Comparison of ENCODE assay signal across 15 mouse cellular contexts in the genomic region with DNA sequence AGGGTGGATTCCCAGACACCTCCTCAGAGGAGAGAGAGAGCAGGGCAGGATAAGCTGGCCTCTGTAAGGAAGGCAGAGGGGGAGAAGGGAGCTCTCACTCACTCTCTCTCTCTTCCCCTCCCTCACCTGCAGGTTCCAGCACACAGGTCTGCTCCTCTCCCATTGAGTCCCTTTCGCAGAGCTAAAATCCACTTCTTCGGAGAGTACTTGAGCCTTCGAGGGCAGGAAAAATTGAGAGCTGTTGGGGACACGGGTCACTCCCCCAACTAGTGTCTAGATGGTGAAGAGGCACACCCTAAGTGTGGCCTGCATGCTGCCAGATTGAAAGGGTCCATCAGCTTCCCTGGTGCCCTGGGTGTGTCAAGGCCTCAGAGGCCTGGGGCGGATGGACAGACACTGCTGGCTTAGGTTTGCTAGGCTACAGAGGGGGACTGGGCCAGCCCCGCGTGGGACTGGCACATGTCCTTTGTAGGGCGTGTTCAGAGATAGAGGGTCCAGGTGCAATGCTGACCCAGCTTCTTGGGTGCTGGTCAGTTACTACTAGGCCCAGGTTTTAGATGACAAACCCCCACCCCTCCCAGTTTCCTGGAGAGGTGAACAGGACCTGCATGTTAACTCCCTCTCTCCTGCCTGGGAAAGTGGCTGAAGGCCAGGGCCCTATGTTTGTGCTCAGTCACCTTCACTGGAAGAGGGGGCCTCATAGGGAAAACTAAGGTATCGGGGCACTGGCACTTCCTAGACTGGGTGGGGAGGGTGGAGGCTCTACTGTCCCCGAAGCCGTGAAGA. TPM values are rescaled to one million over a fixed set of nuclear protein-coding genes. Genes with fewer than 3 reads are reported as not detected.
DNase-seq lines count a peak whose midpoint lies in the region; ATAC-seq and TF ChIP-seq lines count a peak whose summit lies in the region.
"Had no signal": no experiment of that assay in that cellular context is flagged by ENCODE, and none has a peak within 500 bp of the region (broad histone marks: within the 10 kb centered on the region; RNA-seq: fewer than 3 reads in every experiment).

No protein-coding gene starts in this region.

- H3K27ac ChIP-seq in forebrain, embryonic 15.5 days (replicated peaks): peak overlapping the region; percentile 72; the same call in 1 of the 2 replicates
- no peak overlapping the region for H3K27ac ChIP-seq in forebrain, postnatal 0 days (ENCODE audit: low read depth, low read length)
- H3K27ac ChIP-seq in kidney, postnatal 0 days: peak overlapping the region; percentile 47
- peak overlapping the region; percentile 16; the same call in 1 of the 2 replicates for H3K27ac ChIP-seq in liver, embryonic 16.5 days (ENCODE audit: low read length)
- no peak overlapping the region for H3K27ac ChIP-seq in intestine, embryonic 16.5 days (ENCODE audit: low read length)
- H3K27ac ChIP-seq: gastrocnemius, adult 2 months had no signal

- no peak for ATAC-seq in forebrain, embryonic 15.5 days (replicated peaks)
- no peak for ATAC-seq in forebrain, postnatal 0 days
- ATAC-seq in kidney, postnatal 0 days (replicated peaks; ENCODE audit: low FRiP score, low read depth): peak; percentile 11; the same call in 1 of the 2 replicates
- no peak for ATAC-seq in liver, embryonic 16.5 days (ENCODE audit: low read depth)
- ATAC-seq in intestine, embryonic 16.5 days: no peak
- ATAC-seq: inflammation-experienced regulatory T-cells, adult 6 months had no signal

- DNase-seq in forebrain, postnatal 0 days: no peak
- DNase-seq in kidney, postnatal 0 days (ENCODE audit: low spot score): no peak
- DNase-seq in kidney, postnatal 4 days: no peak
- no peak for DNase-seq in frontal cortex, postnatal 36 days (ENCODE audit: low spot score in 2 of 2)
- DNase-seq: gastrocnemius, adult 2 months; thymus, postnatal 4 days had no signal

- H3K4me1 ChIP-seq in forebrain, embryonic 15.5 days: peaks cover 20% of the 10 kb centered on the region
- H3K4me1 ChIP-seq in forebrain, postnatal 0 days (ENCODE audit: insufficient read depth): no peaks in the 10 kb centered on the region
- H3K4me1 ChIP-seq in kidney, postnatal 0 days (replicated peaks; ENCODE audit: insufficient read depth, low read length): peaks cover 21% of the 10 kb centered on the region; the same call in 1 of the 2 replicates
- H3K4me1 ChIP-seq in E14TG2a.4 (replicated peaks; ENCODE audit: low read depth, low read length): peaks cover 30% of the 10 kb centered on the region
- H3K4me1 ChIP-seq in liver, embryonic 16.5 days (ENCODE audit: control insufficient read depth, low read depth, low read length): peaks cover 5% of the 10 kb centered on the region; the same call in 1 of the 2 replicates
- H3K4me1 ChIP-seq in intestine, embryonic 16.5 days (ENCODE audit: control insufficient read depth, insufficient read depth, low read length): no peaks in the 10 kb centered on the region

- no peak for TF ChIP-seq CTCF in forebrain, postnatal 0 days (IDR thresholded peaks at IDR 0.05; ENCODE audit: low read depth)
- TF ChIP-seq CTCF in kidney, postnatal 0 days (IDR thresholded peaks at IDR 0.05; ENCODE audit: low read depth): no peak
- no peak for TF ChIP-seq CTCF in E14TG2a.4 (conservative IDR thresholded peaks at IDR 0.05; ENCODE audit: low read length)

- H3K36me3 ChIP-seq in forebrain, embryonic 15.5 days: peaks cover 53% of the 10 kb centered on the region
- H3K36me3 ChIP-seq in forebrain, postnatal 0 days (ENCODE audit: insufficient read depth): peaks cover 56% of the 10 kb centered on the region
- H3K36me3 ChIP-seq in kidney, postnatal 0 days (ENCODE audit: insufficient read depth, low read length): peaks cover 14% of the 10 kb centered on the region; the same call in 1 of the 2 replicates
- H3K36me3 ChIP-seq in E14TG2a.4 (ENCODE audit: insufficient read depth, low read length): no peaks in the 10 kb centered on the region
- H3K36me3 ChIP-seq in liver, embryonic 16.5 days (ENCODE audit: control insufficient read depth, insufficient read depth): peaks cover 47% of the 10 kb centered on the region
- H3K36me3 ChIP-seq in intestine, embryonic 16.5 days (ENCODE audit: control insufficient read depth, insufficient read depth, low read length): peaks cover 4% of the 10 kb centered on the region; the same call in 1 of the 2 replicates

- no peak overlapping the region for H3K4me2 ChIP-seq in forebrain, embryonic 15.5 days (replicated peaks)
- no peak overlapping the region for H3K4me2 ChIP-seq in forebrain, postnatal 0 days (ENCODE audit: low read depth)
- H3K4me2 ChIP-seq in kidney, postnatal 0 days (ENCODE audit: low read length): no peak overlapping the region
- H3K4me2 ChIP-seq in liver, embryonic 16.5 days (ENCODE audit: low read depth, low read length): no peak overlapping the region
- H3K4me2 ChIP-seq in intestine, embryonic 16.5 days (ENCODE audit: low read depth, low read length): no peak overlapping the region
- H3K4me2 ChIP-seq: heart, embryonic 11.5 days had no signal

- H3K4me3 ChIP-seq in forebrain, embryonic 15.5 days: no peak overlapping the region
- no peak overlapping the region for H3K4me3 ChIP-seq in forebrain, postnatal 0 days (ENCODE audit: low read depth, low read length)
- H3K4me3 ChIP-seq in kidney, postnatal 0 days (replicated peaks; ENCODE audit: low read depth, low read length): no peak overlapping the region
- peak overlapping the region; percentile 71 for H3K4me3 ChIP-seq in E14TG2a.4 (replicated peaks; ENCODE audit: low read length)
- no peak overlapping the region for H3K4me3 ChIP-seq in liver, embryonic 16.5 days (ENCODE audit: low read depth, low read length)
- H3K4me3 ChIP-seq in intestine, embryonic 16.5 days (ENCODE audit: low read length): no peak overlapping the region
- H3K4me3 ChIP-seq: erythroblast, embryonic 14.5 days; gastrocnemius, adult 2 months had no signal

- H3K27me3 ChIP-seq in forebrain, embryonic 15.5 days: no peaks in the 10 kb centered on the region
- no peaks in the 10 kb centered on the region for H3K27me3 ChIP-seq in forebrain, postnatal 0 days (ENCODE audit: insufficient read depth, low read length)
- H3K27me3 ChIP-seq in kidney, postnatal 0 days (ENCODE audit: insufficient read depth, low read length): no peaks in the 10 kb centered on the region
- H3K27me3 ChIP-seq in E14TG2a.4 (ENCODE audit: insufficient read depth, low read length): peaks cover 48% of the 10 kb centered on the region
- no peaks in the 10 kb centered on the region for H3K27me3 ChIP-seq in liver, embryonic 16.5 days (ENCODE audit: control insufficient read depth, insufficient read depth, low read depth, low read length)
- no peaks in the 10 kb centered on the region for H3K27me3 ChIP-seq in intestine, embryonic 16.5 days (replicated peaks; ENCODE audit: control insufficient read depth, insufficient read depth, low read length)

- WGBS in forebrain, embryonic 15.5 days: 92% methylated on average over 11 of the region's 11 CpGs
- 88% methylated on average over 11 of the region's 11 CpGs for WGBS in forebrain, postnatal 0 days
- 66% methylated on average over 11 of the region's 11 CpGs for WGBS in kidney, postnatal 0 days
- WGBS in liver, embryonic 16.5 days (ENCODE audit: insufficient replicate concordance): 79% methylated on average over 11 of the region's 11 CpGs
- 84% methylated on average over 11 of the region's 11 CpGs for WGBS in intestine, embryonic 16.5 days

- no peaks in the 10 kb centered on the region for H3K9me3 ChIP-seq in forebrain, embryonic 15.5 days
- H3K9me3 ChIP-seq in forebrain, postnatal 0 days (ENCODE audit: low read length): no peaks in the 10 kb centered on the region
- H3K9me3 ChIP-seq in kidney, postnatal 0 days (replicated peaks; ENCODE audit: low read length): no peaks in the 10 kb centered on the region
- H3K9me3 ChIP-seq in E14TG2a.4 (ENCODE audit: low read length): 0 out of 2 replicates have a peak, but pooled peaks cover 5% of the 10 kb centered on the region
- H3K9me3 ChIP-seq in liver, embryonic 16.5 days (replicated peaks; ENCODE audit: control insufficient read depth, low read length): no peaks in the 10 kb centered on the region
- no peaks in the 10 kb centered on the region for H3K9me3 ChIP-seq in intestine, embryonic 16.5 days (ENCODE audit: control insufficient read depth, low read length)

- H3K9ac ChIP-seq in forebrain, embryonic 15.5 days (replicated peaks): no peak overlapping the region
- no peak overlapping the region for H3K9ac ChIP-seq in forebrain, postnatal 0 days
- no peak overlapping the region for H3K9ac ChIP-seq in kidney, postnatal 0 days (ENCODE audit: low read depth, low read length)
- no peak overlapping the region for H3K9ac ChIP-seq in liver, embryonic 16.5 days (ENCODE audit: low read depth, low read length)
- no peak overlapping the region for H3K9ac ChIP-seq in intestine, embryonic 16.5 days (ENCODE audit: low read depth, low read length)

RNA-seq across cellular contexts. Expression of gene Pdk2, which starts 15.7 kb away (rescaled TPM):
- polyA plus RNA-seq in forebrain, embryonic 15.5 days (2015; fragmentation: Nextera tagmentation; extraction: Ambion mirVana): 26.4 and 27.3 TPM in 2 replicates
- total RNA-seq in forebrain, postnatal 0 days (2014; rRNA removed): 6.9 and 10.2 TPM in 2 replicates
- 31.9 and 38.1 TPM in 2 replicates for polyA plus RNA-seq in forebrain, postnatal 0 days (2015; fragmentation: Nextera tagmentation; extraction: Ambion mirVana)
- 94.5 and 94.7 TPM in 2 replicates for polyA plus RNA-seq in kidney, postnatal 0 days (2015; fragmentation: Nextera tagmentation; extraction: Ambion mirVana)
- polyA plus RNA-seq in liver, embryonic 16.5 days (2015; fragmentation: Nextera tagmentation; extraction: Ambion mirVana): 10.7 and 13.9 TPM in 2 replicates
- polyA plus RNA-seq in intestine, embryonic 16.5 days (2015; fragmentation: Nextera tagmentation; extraction: Ambion mirVana): 42.2 and 48.2 TPM in 2 replicates

RNA-seq across cellular contexts. Expression of gene Samd14, which starts 15.7 kb away (rescaled TPM):
- polyA plus RNA-seq in forebrain, embryonic 15.5 days (2015; fragmentation: Nextera tagmentation; extraction: Ambion mirVana): 120 and 123 TPM in 2 replicates
- 145 and 150 TPM in 2 replicates for total RNA-seq in forebrain, postnatal 0 days (2014; rRNA removed)
- polyA plus RNA-seq in forebrain, postnatal 0 days (2015; fragmentation: Nextera tagmentation; extraction: Ambion mirVana): 113 and 130 TPM in 2 replicates
- polyA plus RNA-seq in kidney, postnatal 0 days (2015; fragmentation: Nextera tagmentation; extraction: Ambion mirVana): 13.1 and 14.5 TPM in 2 replicates
- 27.2 and 34.7 TPM in 2 replicates for polyA plus RNA-seq in liver, embryonic 16.5 days (2015; fragmentation: Nextera tagmentation; extraction: Ambion mirVana)
- polyA plus RNA-seq in intestine, embryonic 16.5 days (2015; fragmentation: Nextera tagmentation; extraction: Ambion mirVana): 13.2 and 13.6 TPM in 2 replicates

RNA-seq across cellular contexts. Expression of gene Ppp1r9b, which starts 34.6 kb away (rescaled TPM):
- 23.0 and 23.9 TPM in 2 replicates for polyA plus RNA-seq in forebrain, embryonic 15.5 days (2015; fragmentation: Nextera tagmentation; extraction: Ambion mirVana)
- total RNA-seq in forebrain, postnatal 0 days (2014; rRNA removed): 184 and 202 TPM in 2 replicates
- polyA plus RNA-seq in forebrain, postnatal 0 days (2015; fragmentation: Nextera tagmentation; extraction: Ambion mirVana): 22.3 and 24.9 TPM in 2 replicates
- 10.3 and 10.6 TPM in 2 replicates for polyA plus RNA-seq in kidney, postnatal 0 days (2015; fragmentation: Nextera tagmentation; extraction: Ambion mirVana)
- 7.1 and 7.6 TPM in 2 replicates for polyA plus RNA-seq in liver, embryonic 16.5 days (2015; fragmentation: Nextera tagmentation; extraction: Ambion mirVana)
- 5.2 and 5.6 TPM in 2 replicates for polyA plus RNA-seq in intestine, embryonic 16.5 days (2015; fragmentation: Nextera tagmentation; extraction: Ambion mirVana)

RNA-seq across cellular contexts. Expression of gene Sgca, which starts 49.3 kb away (rescaled TPM):
- polyA plus RNA-seq in forebrain, embryonic 15.5 days (2015; fragmentation: Nextera tagmentation; extraction: Ambion mirVana): not detected in 2 replicates
- 0.15 TPM in 1 of 2 replicates, not detected in the other for total RNA-seq in forebrain, postnatal 0 days (2014; rRNA removed)
- 0.09 and 0.13 TPM in 2 replicates for polyA plus RNA-seq in forebrain, postnatal 0 days (2015; fragmentation: Nextera tagmentation; extraction: Ambion mirVana)
- 0.28 and 0.52 TPM in 2 replicates for polyA plus RNA-seq in kidney, postnatal 0 days (2015; fragmentation: Nextera tagmentation; extraction: Ambion mirVana)
- polyA plus RNA-seq in liver, embryonic 16.5 days (2015; fragmentation: Nextera tagmentation; extraction: Ambion mirVana): 0.86 and 0.96 TPM in 2 replicates
- polyA plus RNA-seq in intestine, embryonic 16.5 days (2015; fragmentation: Nextera tagmentation; extraction: Ambion mirVana): 0.26 and 0.36 TPM in 2 replicates
- total RNA-seq: megakaryocyte-erythroid progenitor cell, adult 5-6 weeks; neutrophil, adult 5-6 weeks had no signal
- polyA plus RNA-seq: erythroblast, embryonic 14.5 days; inflammation-experienced regulatory T-cells, adult 6 months had no signal

RNA-seq across cellular contexts. Expression of gene Itga3, which starts 51.2 kb away (rescaled TPM):
- polyA plus RNA-seq in forebrain, embryonic 15.5 days (2015; fragmentation: Nextera tagmentation; extraction: Ambion mirVana): 5.9 and 6.9 TPM in 2 replicates
- 12.3 and 23.5 TPM in 2 replicates for total RNA-seq in forebrain, postnatal 0 days (2014; rRNA removed)
- 5.2 and 7.4 TPM in 2 replicates for polyA plus RNA-seq in forebrain, postnatal 0 days (2015; fragmentation: Nextera tagmentation; extraction: Ambion mirVana)
- 24.4 and 26.1 TPM in 2 replicates for polyA plus RNA-seq in kidney, postnatal 0 days (2015; fragmentation: Nextera tagmentation; extraction: Ambion mirVana)
- 1.7 and 2.2 TPM in 2 replicates for polyA plus RNA-seq in liver, embryonic 16.5 days (2015; fragmentation: Nextera tagmentation; extraction: Ambion mirVana)
- polyA plus RNA-seq in intestine, embryonic 16.5 days (2015; fragmentation: Nextera tagmentation; extraction: Ambion mirVana): 35.7 and 39.9 TPM in 2 replicates

Comparison
In these comparisons a context has a peak if more than half of its experiments do, and no peak if none do; other contexts are left out.
1. H3K27ac ChIP-seq: peak in forebrain, embryonic 15.5 days (single experiment), kidney, postnatal 0 days (single experiment) and liver, embryonic 16.5 days (single experiment); none in forebrain, postnatal 0 days (single experiment) and intestine, embryonic 16.5 days (single experiment).